Mouse (Mus musculus) yolk sac, embryonic 10.5 days (tissue): ENCODE results near the gene Endod1.
"Not testable (repeated sequence)": the region's sequence is repeated elsewhere in the genome, so short reads cannot be mapped to it uniquely, and the experiment has no call there.

Experiments used
- DNase-seq: peaks from one replicate; pipeline ENCODE4 v3.0.0-alpha.2; 2017; ENCODE audit warnings: low spot score

Endod1 gene

GRCm38 (mm10) chr9:14380386-14381285 is 671 bp downstream of the Endod1 start:
- DNase-seq, result peak; percentile 83

GRCm38 (mm10) chr9:14379769-14380385 is 1.4 kb downstream of the Endod1 start:
- DNase-seq, result peak; percentile 13

- no peak for DNase-seq
These were observed 3.2 kb downstream of the Endod1 start for GRCm38 (mm10) chr9:14378151-14378550.

GRCm38 (mm10) chr9:14376149-14376548 is 5.2 kb downstream of the Endod1 start:
- no peak for DNase-seq

GRCm38 (mm10) chr9:14372440-14372839 is 8.9 kb downstream of the Endod1 start:
- no peak for DNase-seq

GRCm38 (mm10) chr9:14369271-14369670 is 12.0 kb downstream of the Endod1 start:
- peak; percentile 8 for DNase-seq

- no peak for DNase-seq
These were observed 13.5 kb downstream of the Endod1 start for GRCm38 (mm10) chr9:14367850-14368249.

GRCm38 (mm10) chr9:14365481-14366125 is 15.7 kb downstream of the Endod1 start:
- DNase-seq, result no peak

- no peak for DNase-seq
These were observed 16.6 kb downstream of the Endod1 start for GRCm38 (mm10) chr9:14364719-14365118.

- peak; percentile 16 for DNase-seq
These were observed 17.8 kb downstream of the Endod1 start for GRCm38 (mm10) chr9:14363540-14363939.

GRCm38 (mm10) chr9:14362068-14362768 is 19.1 kb downstream of the Endod1 start:
- no peak for DNase-seq

GRCm38 (mm10) chr9:14357033-14357432 is 24.3 kb downstream of the Endod1 start:
- no peak for DNase-seq

GRCm38 (mm10) chr9:14354852-14355251 is 26.5 kb downstream of the Endod1 start:
- no peak for DNase-seq

GRCm38 (mm10) chr9:14352337-14352736 is 29.0 kb downstream of the Endod1 start:
- DNase-seq, result no peak

- no peak for DNase-seq
These were observed 30.5 kb downstream of the Endod1 start for GRCm38 (mm10) chr9:14350787-14351186.

GRCm38 (mm10) chr9:14349380-14349779 is 31.9 kb downstream of the Endod1 start:
- no peak for DNase-seq

- no peak for DNase-seq
These were observed 32.9 kb downstream of the Endod1 start for GRCm38 (mm10) chr9:14348416-14348815.

- not testable (repeated sequence) for DNase-seq
These were observed 35.4 kb downstream of the Endod1 start for GRCm38 (mm10) chr9:14345866-14346265.

GRCm38 (mm10) chr9:14342041-14342668 is 39.2 kb downstream of the Endod1 start:
- DNase-seq, result peak; percentile 41

- DNase-seq, result no peak
These were observed 42.6 kb downstream of the Endod1 start for GRCm38 (mm10) chr9:14338701-14339100.

- DNase-seq, result no peak
These were observed 44.4 kb downstream of the Endod1 start for GRCm38 (mm10) chr9:14336901-14337300.

- DNase-seq, result no peak
These were observed 45.5 kb downstream of the Endod1 start for GRCm38 (mm10) chr9:14335829-14336228.
